Mouse (Mus musculus) midbrain, embryonic 14.5 days (tissue): Measurements from ENCODE around the gene Fads3. TPM values are rescaled to one million over a fixed set of nuclear protein-coding genes. Genes with fewer than 3 reads are reported as not detected.

Experiments used
- ATAC-seq: fragments of 200-750 bp; cut with Nextera tagmentation; 2 replicates; pipeline ENCODE4 v1.8.0; 2017; ENCODE audit warnings: moderate number of reproducible peaks, moderate library complexity; ENCODE audit not compliant: low FRiP score, low TSS enrichment
- DNase-seq: peaks from one replicate; pipeline ENCODE4 v3.0.0-alpha.2; 2015
- H3K27ac ChIP-seq: fragments of 300-500 bp; sonication (generic); replicated peaks from 2 replicates; pipeline ENCODE4 v1.5.1; 2014; ENCODE audit warnings: mild to moderate bottlenecking, low read depth, low read length, moderate library complexity
- H3K27me3 ChIP-seq: fragments of 300-500 bp; sonication (generic); 2 replicates; pipeline ENCODE4 v1.6.1; 2014; ENCODE audit warnings: low read length, control low read depth, mixed read lengths; ENCODE audit not compliant: control insufficient read depth, insufficient read depth
- H3K36me3 ChIP-seq: fragments of 300-500 bp; sonication (generic); 2 replicates; pipeline ENCODE4 v1.6.1; 2014; ENCODE audit warnings: low read length, control low read depth; ENCODE audit not compliant: control insufficient read depth, insufficient read depth
- H3K4me1 ChIP-seq: fragments of 300-500 bp; sonication (generic); 2 replicates; pipeline ENCODE4 v1.6.1; 2014; ENCODE audit warnings: mild to moderate bottlenecking, antibody characterized with exemption, low read length, control low read depth; ENCODE audit not compliant: control insufficient read depth, insufficient read depth
- H3K4me2 ChIP-seq: fragments of 300-500 bp; sonication (generic); 2 replicates; pipeline ENCODE4 v1.6.1; 2014; ENCODE audit warnings: mild to moderate bottlenecking, low read length, moderate library complexity
- H3K4me3 ChIP-seq: fragments of 300-500 bp; sonication (generic); replicated peaks from 2 replicates; pipeline ENCODE4 v1.5.1; 2014; ENCODE audit warnings: low read depth, low read length
- H3K9ac ChIP-seq: fragments of 300-500 bp; sonication (generic); replicated peaks from 2 replicates; pipeline ENCODE4 v1.6.1; 2014; ENCODE audit warnings: mild to moderate bottlenecking, low read length, moderate library complexity
- H3K9me3 ChIP-seq: fragments of 300-500 bp; sonication (generic); 2 replicates; pipeline ENCODE4 v1.6.1; 2016; ENCODE audit warnings: low read length, control low read depth, mixed read lengths; ENCODE audit not compliant: control insufficient read depth
- WGBS: fragments of 180-500 bp; shearing (Covaris S2); extraction: QIAGEN DNeasy Blood & Tissue Kit; methylation state at CpG from one replicate; pipeline ENCODE4 v1.1.7; 2014; 5-methylcytosine and 5-hydroxymethylcytosine counted together
- polyA plus RNA-seq: library from polyadenylated mRNA; unstranded; fragments of >200 nt; fragmentation: Nextera tagmentation; extraction: Ambion mirVana; gene quantifications from 2 replicates; pipeline ENCODE4 v1.2.1, GENCODE M21; 2014

The Fads3 gene
- polyA plus RNA-seq, 1 experiment from 2014 or later = 15.4 TPM

GRCm38 (mm10) chr19:10042232-10042631, 863 bp downstream of the Fads3 start:
- Histone ChIP-seq H3K27ac (no peak overlapping the region), H3K4me1 (peaks cover 9% of the 10 kb centered on the region), H3K27me3 (no peaks in the 10 kb centered on the region), H3K9ac (peak overlapping the region; percentile 66), H3K4me2 (peak overlapping the region; percentile 97), H3K4me3 (peak overlapping the region; percentile 60), H3K36me3 (no peaks in the 10 kb centered on the region), H3K9me3 (no peaks in the 10 kb centered on the region)
- 55% methylated on average over 6 of the region's 6 CpGs for WGBS
- no peak for DNase-seq
- ATAC-seq = 0 out of 2 replicates have a peak, but pooled peaks have one; percentile 2

- H3K9me3 ChIP-seq = no peaks in the 10 kb centered on the region
- no peaks in the 10 kb centered on the region for H3K36me3 ChIP-seq
- WGBS = 81% methylated on average over 4 of the region's 4 CpGs
- peak overlapping the region; percentile 60; the same call in 1 of the 2 replicates for H3K4me3 ChIP-seq
- peaks cover 9% of the 10 kb centered on the region for H3K4me1 ChIP-seq
- peak overlapping the region; percentile 97 for H3K4me2 ChIP-seq
- no peaks in the 10 kb centered on the region for H3K27me3 ChIP-seq
- H3K9ac ChIP-seq = peak overlapping the region; percentile 66; the same call in 1 of the 2 replicates
- no peak for DNase-seq
- no peak overlapping the region for H3K27ac ChIP-seq
- ATAC-seq = no peak
Measured at GRCm38 (mm10) chr19:10042816-10043215, 1.4 kb downstream of the Fads3 start.

- no peaks in the 10 kb centered on the region for H3K36me3 ChIP-seq
- H3K4me2 ChIP-seq = no peak overlapping the region
- H3K27ac ChIP-seq = no peak overlapping the region
- no peak overlapping the region for H3K9ac ChIP-seq
- H3K4me3 ChIP-seq = no peak overlapping the region
- no peak for ATAC-seq
- H3K4me1 ChIP-seq = peaks cover 9% of the 10 kb centered on the region
- no peaks in the 10 kb centered on the region for H3K27me3 ChIP-seq
- no peak for DNase-seq
- no peaks in the 10 kb centered on the region for H3K9me3 ChIP-seq
Measured at GRCm38 (mm10) chr19:10043643-10044042, 2.3 kb downstream of the Fads3 start.

- Histone ChIP-seq H3K9me3 (no peaks in the 10 kb centered on the region), H3K27ac (no peak overlapping the region), H3K4me2 (no peak overlapping the region), H3K4me1 (peaks cover 9% of the 10 kb centered on the region), H3K36me3 (no peaks in the 10 kb centered on the region), H3K9ac (no peak overlapping the region), H3K27me3 (no peaks in the 10 kb centered on the region), H3K4me3 (no peak overlapping the region)
- ATAC-seq (no peak), DNase-seq (no peak)
- 87% methylated on average over 2 of the region's 2 CpGs for WGBS
Measured at GRCm38 (mm10) chr19:10045707-10046106, 4.3 kb downstream of the Fads3 start.

DNA sequence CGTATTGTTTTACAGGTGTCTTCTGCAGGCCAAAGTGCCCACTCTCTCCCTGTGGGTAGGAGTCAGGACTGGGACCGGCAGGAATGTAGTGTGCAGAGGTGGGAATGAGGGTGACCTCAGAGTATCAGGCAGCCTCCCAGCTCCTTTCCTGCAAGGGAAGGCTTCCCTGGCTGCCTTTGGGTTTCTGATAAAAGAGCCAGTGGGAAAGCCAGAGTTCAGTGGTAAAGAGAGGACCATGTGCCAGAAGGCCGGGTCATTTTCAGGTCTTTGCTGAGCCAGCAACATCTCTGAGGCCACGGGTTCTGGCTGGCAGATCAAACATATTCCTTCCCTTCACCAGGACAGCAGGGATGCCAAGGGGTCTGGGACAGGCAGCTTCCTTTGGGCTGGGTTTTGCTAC, 5.0 kb downstream of the Fads3 start:
- Histone ChIP-seq H3K4me3 (no peak overlapping the region), H3K27ac (no peak overlapping the region), H3K4me2 (no peak overlapping the region), H3K9me3 (no peaks in the 10 kb centered on the region), H3K36me3 (no peaks in the 10 kb centered on the region), H3K4me1 (peaks cover 6% of the 10 kb centered on the region), H3K27me3 (no peaks in the 10 kb centered on the region), H3K9ac (no peak overlapping the region)
- ATAC-seq = no peak
- DNase-seq = no peak
- 69% methylated on average over 4 of the region's 4 CpGs for WGBS

DNA sequence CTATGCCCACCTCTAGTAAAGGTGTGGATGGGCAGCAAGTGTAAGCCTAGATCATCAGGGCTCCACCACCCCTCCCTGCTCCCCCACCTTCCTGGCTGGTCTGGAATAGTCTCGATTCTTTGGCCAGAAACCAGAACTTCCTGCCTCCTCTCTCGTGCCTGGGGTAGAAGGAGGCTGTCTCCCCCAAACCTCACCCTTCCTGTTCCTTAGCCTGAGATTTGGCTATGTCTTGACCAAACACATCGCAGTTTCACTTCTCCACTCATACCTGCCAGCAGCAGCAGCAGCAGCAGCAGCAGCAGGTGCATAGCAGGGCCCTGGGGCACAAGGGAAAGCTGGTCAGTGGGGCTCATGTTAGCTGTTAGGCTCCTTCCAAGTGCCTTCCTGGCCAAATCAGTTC, 5.6 kb downstream of the Fads3 start:
- Histone ChIP-seq H3K36me3 (no peaks in the 10 kb centered on the region), H3K4me2 (no peak overlapping the region), H3K27ac (no peak overlapping the region), H3K9me3 (no peaks in the 10 kb centered on the region), H3K4me1 (peaks cover 6% of the 10 kb centered on the region), H3K9ac (no peak overlapping the region), H3K4me3 (no peak overlapping the region), H3K27me3 (no peaks in the 10 kb centered on the region)
- WGBS = 66% methylated on average over 3 of the region's 3 CpGs
- ATAC-seq (no peak), DNase-seq (no peak)

- Histone ChIP-seq H3K9ac (no peak overlapping the region), H3K9me3 (no peaks in the 10 kb centered on the region), H3K4me3 (no peak overlapping the region), H3K27ac (no peak overlapping the region), H3K4me1 (no peaks in the 10 kb centered on the region), H3K27me3 (no peaks in the 10 kb centered on the region), H3K36me3 (no peaks in the 10 kb centered on the region), H3K4me2 (no peak overlapping the region)
- ATAC-seq (no peak), DNase-seq (no peak)
Measured at GRCm38 (mm10) chr19:10049533-10049932, 8.2 kb downstream of the Fads3 start.

DNA sequence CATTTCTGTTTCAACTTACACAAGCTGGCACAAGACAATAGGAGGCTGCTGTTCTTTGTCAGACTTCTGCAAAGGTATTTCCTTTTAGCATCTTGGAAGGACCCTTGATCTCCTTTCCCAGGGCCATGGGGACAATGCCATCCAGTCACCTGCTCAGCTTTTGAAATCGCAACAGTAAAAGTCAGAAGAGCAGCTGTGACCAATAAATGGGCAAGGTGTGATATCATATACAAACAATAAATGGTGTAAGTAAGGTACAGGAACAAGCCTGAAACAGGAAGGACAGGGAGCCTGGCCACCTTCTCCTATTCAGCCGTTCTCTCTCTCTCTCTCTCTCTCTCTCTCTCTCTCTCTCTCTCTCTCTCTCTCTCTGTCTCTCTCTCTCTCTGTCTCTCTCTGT, 9.1 kb downstream of the Fads3 start:
- H3K9me3 ChIP-seq = no peaks in the 10 kb centered on the region
- no peaks in the 10 kb centered on the region for H3K4me1 ChIP-seq
- no peaks in the 10 kb centered on the region for H3K36me3 ChIP-seq
- 92% methylated on average over 2 of the region's 2 CpGs for WGBS
- H3K27ac ChIP-seq = no peak overlapping the region
- ATAC-seq (no peak), DNase-seq (no peak)
- H3K9ac ChIP-seq = no peak overlapping the region
- no peak overlapping the region for H3K4me2 ChIP-seq
- H3K27me3 ChIP-seq = no peaks in the 10 kb centered on the region
- H3K4me3 ChIP-seq = no peak overlapping the region

- H3K27me3 ChIP-seq = no peaks in the 10 kb centered on the region
- DNase-seq (no peak), ATAC-seq (no peak)
- H3K9me3 ChIP-seq = no peaks in the 10 kb centered on the region
- H3K36me3 ChIP-seq = no peaks in the 10 kb centered on the region
- no peak overlapping the region for H3K27ac ChIP-seq
- no peaks in the 10 kb centered on the region for H3K4me1 ChIP-seq
- no peak overlapping the region for H3K4me3 ChIP-seq
- H3K4me2 ChIP-seq = no peak overlapping the region
- H3K9ac ChIP-seq = no peak overlapping the region
- WGBS = 93% methylated on average over 4 of the region's 4 CpGs
Measured at GRCm38 (mm10) chr19:10052698-10053097, 11.3 kb downstream of the Fads3 start.
